Comparison of ENCODE assay signal across 29 mouse cellular contexts in the genomic region with DNA sequence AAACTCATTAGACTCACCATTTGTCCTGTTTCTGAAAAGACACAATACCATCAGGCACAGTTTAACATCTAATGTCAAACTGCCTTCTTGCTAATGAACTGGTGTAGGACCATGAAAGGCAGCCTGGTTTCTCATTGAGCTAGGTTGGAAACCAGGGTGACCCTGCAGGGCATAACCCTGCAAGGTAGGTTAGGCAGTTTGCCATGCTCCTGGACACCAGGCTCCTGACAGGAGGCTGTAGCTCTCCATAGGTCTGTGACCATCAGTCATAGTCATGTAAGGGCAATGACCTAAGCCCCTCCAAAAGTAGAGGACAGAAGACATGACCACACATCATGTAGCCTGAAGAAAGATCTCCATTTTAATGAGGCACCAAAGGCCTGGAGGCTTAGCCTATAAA.
"Had no signal": no experiment of that assay in that cellular context is flagged by ENCODE, and none has a peak within 500 bp of the region (broad histone marks: within the 10 kb centered on the region; RNA-seq: fewer than 3 reads in every experiment).

No protein-coding gene starts in this region.

- H3K27me3 ChIP-seq: embryonic facial prominence, embryonic 12.5 days; embryonic facial prominence, embryonic 13.5 days; embryonic facial prominence, embryonic 15.5 days; forebrain, embryonic 12.5 days; forebrain, embryonic 13.5 days; forebrain, embryonic 15.5 days had no signal

- H3K36me3 ChIP-seq: embryonic facial prominence, embryonic 10.5 days; embryonic facial prominence, embryonic 12.5 days; embryonic facial prominence, embryonic 13.5 days; embryonic facial prominence, embryonic 15.5 days; forebrain, embryonic 10.5 days; forebrain, embryonic 12.5 days; forebrain, embryonic 15.5 days had no signal

- ATAC-seq: forebrain, embryonic 13.5 days; forebrain, embryonic 14.5 days; forebrain, embryonic 15.5 days; forebrain, embryonic 16.5 days; forebrain, postnatal 0 days had no signal

- H3K9ac ChIP-seq: embryonic facial prominence, embryonic 12.5 days; embryonic facial prominence, embryonic 13.5 days; embryonic facial prominence, embryonic 15.5 days; forebrain, embryonic 12.5 days; forebrain, embryonic 13.5 days; forebrain, embryonic 15.5 days; forebrain, postnatal 0 days had no signal

- H3K4me1 ChIP-seq: embryonic facial prominence, embryonic 10.5 days; embryonic facial prominence, embryonic 12.5 days; embryonic facial prominence, embryonic 13.5 days; embryonic facial prominence, embryonic 15.5 days; forebrain, embryonic 10.5 days; forebrain, embryonic 12.5 days; forebrain, embryonic 13.5 days; forebrain, embryonic 15.5 days had no signal

- H3K9me3 ChIP-seq: embryonic facial prominence, embryonic 10.5 days; embryonic facial prominence, embryonic 12.5 days; embryonic facial prominence, embryonic 13.5 days; embryonic facial prominence, embryonic 15.5 days; forebrain, embryonic 10.5 days; forebrain, embryonic 12.5 days; forebrain, embryonic 13.5 days; forebrain, embryonic 15.5 days had no signal

- H3K4me2 ChIP-seq: embryonic facial prominence, embryonic 12.5 days; embryonic facial prominence, embryonic 13.5 days; embryonic facial prominence, embryonic 15.5 days; forebrain, embryonic 12.5 days; forebrain, embryonic 13.5 days; forebrain, embryonic 15.5 days had no signal

- H3K4me3 ChIP-seq: embryonic facial prominence, embryonic 10.5 days; embryonic facial prominence, embryonic 12.5 days; embryonic facial prominence, embryonic 13.5 days; embryonic facial prominence, embryonic 15.5 days; erythroblast, embryonic 14.5 days; forebrain, embryonic 10.5 days; forebrain, embryonic 12.5 days; forebrain, embryonic 13.5 days; forebrain, embryonic 15.5 days; gastrocnemius, adult 2 months; heart, adult 2 months had no signal

- DNase-seq: cerebellum, adult 2 months; cerebellum, adult 8-10 months; cerebellum, adult 9-10 months; cerebellum, adult 9-11 months; cerebellum, postnatal 10 days; cerebellum, postnatal 14 days; cerebellum, postnatal 25 days; cerebellum, postnatal 36 days; embryo, embryonic 11 days; forebrain, postnatal 0 days; gastrocnemius, adult 2 months; gastrocnemius, postnatal 10 days; gastrocnemius, postnatal 14 days; gastrocnemius, postnatal 25 days; gastrocnemius, postnatal 36 days; heart, adult 11 months; heart, adult 18-20 months; heart, adult 2 months had no signal

- H3K27ac ChIP-seq: embryonic facial prominence, embryonic 10.5 days; embryonic facial prominence, embryonic 12.5 days; embryonic facial prominence, embryonic 13.5 days; embryonic facial prominence, embryonic 15.5 days; forebrain, embryonic 10.5 days; forebrain, embryonic 12.5 days; forebrain, embryonic 13.5 days; forebrain, embryonic 15.5 days; gastrocnemius, adult 2 months; heart, adult 2 months had no signal
